Mouse (Mus musculus) hematopoietic multipotent progenitor cell, adult 10-12 weeks (in vitro differentiated cells): ENCODE results near the gene Tmsb15b1. TPM values are rescaled to one million over a fixed set of nuclear protein-coding genes. Genes with fewer than 3 reads are reported as not detected.

Experiments
- polyA plus RNA-seq: library from polyadenylated mRNA; stranded (reverse); fragments of >175 nt; gene quantifications from 2 replicates; pipeline ENCODE4 v1.2.3, GENCODE M21; 2012; ENCODE audit warnings: low replicate concordance

Gene Tmsb15b1
- 0.41 and 0.46 TPM in 2 replicates for polyA plus RNA-seq

GRCm38 (mm10) chrX:136976424-136977084, at the start of gene Tmsb15b1, which contains the start of gene Tmsb15l:
Tmsb15b1 (minus strand) TSS chrX:136976874.
Tmsb15l (minus strand) TSS chrX:136976869.

GRCm38 (mm10) chrX:136992978-136993547, 16.4 kb upstream of the Tmsb15b1 start, which contains the start of gene Zcchc18:
Zcchc18 (plus strand) TSS chrX:136993155.

GRCm38 (mm10) chrX:136975397-136975796, 1.3 kb downstream of the Tmsb15b1 start, which contains the start of gene Tmsb15b2:
Tmsb15b2 (minus strand) TSS chrX:136975497.

DNA sequence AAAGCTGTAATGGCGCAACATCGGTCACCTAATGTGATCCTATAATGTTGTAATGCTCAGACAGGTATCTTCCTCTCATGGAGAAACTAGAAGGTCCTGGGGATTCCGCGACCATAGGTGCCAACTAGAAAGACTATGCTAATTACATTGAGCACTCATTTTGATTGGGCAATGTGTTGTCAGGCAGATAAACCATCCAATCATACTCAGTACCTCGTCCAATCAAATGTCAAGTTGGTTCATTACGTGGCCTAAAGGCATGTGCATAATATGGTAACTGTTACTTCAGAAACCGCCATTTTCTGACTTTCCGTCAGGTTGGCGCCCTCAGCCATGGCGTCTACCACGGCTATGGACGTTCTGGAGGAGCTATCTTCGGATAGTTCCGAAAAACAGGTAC, 49.6 kb downstream of the Tmsb15b1 start, which contains the start of gene H2bfm:
H2bfm (plus strand) TSS at position 295 of the 400 bp plus-strand sequence.

Other genes with a start within 250 kb of the Tmsb15b1 start
- gene Morf4l2, start 233.2 kb downstream of the Tmsb15b1 start, polyA plus RNA-seq: 115 and 122 TPM in 2 replicates
- not detected in 2 replicates for gene Glra4, start 196.7 kb downstream of the Tmsb15b1 start, polyA plus RNA-seq
- gene Plp1, start 154.2 kb downstream of the Tmsb15b1 start, polyA plus RNA-seq: 0.67 and 1.2 TPM in 2 replicates
- gene Rab9b, start 108.1 kb downstream of the Tmsb15b1 start, polyA plus RNA-seq: not detected in 2 replicates
- gene H2bfm, start 49.5 kb downstream of the Tmsb15b1 start, polyA plus RNA-seq: not detected in 2 replicates
- 1.9 TPM in 1 of 2 replicates, not detected in the other for gene Tmsb15b2, start 1.4 kb downstream of the Tmsb15b1 start, polyA plus RNA-seq
- 0.26 TPM in 1 of 2 replicates, not detected in the other for gene Tmsb15l, start within 50 bp of the Tmsb15b1 start, polyA plus RNA-seq
- 3.0 and 3.4 TPM in 2 replicates for gene Zcchc18, start 16.3 kb upstream of the Tmsb15b1 start, polyA plus RNA-seq
- 8.6 and 10.0 TPM in 2 replicates for gene Slc25a53, start 61.4 kb upstream of the Tmsb15b1 start, polyA plus RNA-seq
- gene Fam199x, start 72.7 kb upstream of the Tmsb15b1 start, polyA plus RNA-seq: 1.5 and 2.0 TPM in 2 replicates
- not detected in 2 replicates for gene Esx1, start 145.2 kb upstream of the Tmsb15b1 start, polyA plus RNA-seq